Comparison of ENCODE assay signal across 17 mouse cellular contexts in the genomic region with DNA sequence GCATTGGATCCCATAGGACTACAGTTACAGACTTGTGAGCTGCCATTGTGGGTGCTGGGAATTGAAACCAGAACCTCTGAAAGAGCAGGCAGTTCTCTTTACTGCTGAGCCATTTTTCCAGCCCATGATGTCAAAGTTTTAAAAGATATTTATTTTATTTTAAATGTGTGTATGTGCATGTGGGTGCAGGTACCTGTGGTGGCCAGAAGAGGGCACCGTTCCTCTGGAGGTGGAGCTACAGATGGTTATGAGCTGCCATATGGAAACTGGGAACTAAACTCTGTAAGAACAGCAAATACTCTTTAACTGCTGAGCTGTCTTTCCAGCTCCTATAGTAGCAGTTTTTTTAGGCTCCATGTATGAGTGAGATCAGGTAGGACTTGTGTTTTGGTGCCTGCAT. TPM values are rescaled to one million over a fixed set of nuclear protein-coding genes. Genes with fewer than 3 reads are reported as not detected.
DNase-seq lines count a peak whose midpoint lies in the region; ATAC-seq and TF ChIP-seq lines count a peak whose summit lies in the region.
"Had no signal": no experiment of that assay in that cellular context is flagged by ENCODE, and none has a peak within 500 bp of the region (broad histone marks: within the 10 kb centered on the region; RNA-seq: fewer than 3 reads in every experiment).

No protein-coding gene starts in this region.

- no peak overlapping the region for H3K9ac ChIP-seq in liver, embryonic 14.5 days (replicated peaks)
- no peak overlapping the region for H3K9ac ChIP-seq in liver, embryonic 12.5 days
- H3K9ac ChIP-seq in ES-Bruce4 (ENCODE audit: low read depth, poor library complexity, severe bottlenecking), result no peak overlapping the region
- H3K9ac ChIP-seq: heart, embryonic 12.5 days; kidney, embryonic 15.5 days; limb, embryonic 13.5 days had no signal

- WGBS in liver, embryonic 14.5 days (ENCODE audit: insufficient replicate concordance), result 71% methylated on average over 1 of the region's 1 CpGs
- 68% methylated on average over 1 of the region's 1 CpGs for WGBS in liver, embryonic 12.5 days (ENCODE audit: insufficient replicate concordance)

- DNase-seq in gastrocnemius, adult 2 months, result no peak
- DNase-seq in gastrocnemius, adult 18-20 months (ENCODE audit: low spot score), result no peak
- DNase-seq in liver, embryonic 14.5 days (ENCODE audit: low read depth in 3 of 3, low spot score in 3 of 3), result no peak
- DNase-seq in frontal cortex, adult 2 months (ENCODE audit: extremely low spot score in 1 of 2, low spot score in 1 of 2), result no peak
- DNase-seq: adrenal gland, adult 8-10 months; cerebellum, adult 9-11 months; gastrocnemius, postnatal 36 days; lung, adult 2 months; midbrain, embryonic 14.5 days; thymus, postnatal 4 days had no signal

- TF ChIP-seq CTCF in gastrocnemius, adult 2 months (IDR thresholded peaks at IDR 0.05), result peak; percentile 26; the same call in 1 of the 2 replicates
- peak; percentile 38 for TF ChIP-seq CTCF in liver, embryonic 14.5 days (IDR thresholded peaks at IDR 0.05; ENCODE audit: low read depth)
- TF ChIP-seq CTCF in ES-Bruce4 (IDR thresholded peaks at IDR 0.05; ENCODE audit: low read depth, low read length), result peak; percentile 31

- TF ChIP-seq POLR2A in ES-Bruce4 (IDR thresholded peaks at IDR 0.05; ENCODE audit: insufficient read depth, low read length), result no peak

- H3K4me1 ChIP-seq in liver, embryonic 14.5 days (replicated peaks; ENCODE audit: control insufficient read depth in 2 of 2, insufficient read depth in 2 of 2, low read length in 1 of 2), result no peaks in the 10 kb centered on the region
- no peaks in the 10 kb centered on the region for H3K4me1 ChIP-seq in liver, embryonic 12.5 days
- no peaks in the 10 kb centered on the region for H3K4me1 ChIP-seq in ES-Bruce4 (ENCODE audit: control insufficient read depth, insufficient read depth, low read length)
- H3K4me1 ChIP-seq: limb, embryonic 13.5 days had no signal

- H3K27ac ChIP-seq in gastrocnemius, adult 2 months, result no peak overlapping the region
- no peak overlapping the region for H3K27ac ChIP-seq in liver, embryonic 14.5 days
- H3K27ac ChIP-seq in liver, embryonic 12.5 days, result no peak overlapping the region
- no peak overlapping the region for H3K27ac ChIP-seq in ES-Bruce4 (ENCODE audit: insufficient read depth, low read length)
- H3K27ac ChIP-seq: kidney, embryonic 15.5 days; limb, embryonic 13.5 days had no signal

- H3K9me3 ChIP-seq in liver, embryonic 14.5 days (ENCODE audit: control insufficient read depth, low read length), result no peaks in the 10 kb centered on the region
- peaks cover 4% of the 10 kb centered on the region; the same call in 1 of the 2 replicates for H3K9me3 ChIP-seq in liver, embryonic 12.5 days (replicated peaks)
- no peaks in the 10 kb centered on the region for H3K9me3 ChIP-seq in ES-Bruce4 (replicated peaks; ENCODE audit: control insufficient read depth, insufficient read depth, low read length, poor library complexity, severe bottlenecking)
- H3K9me3 ChIP-seq: G1E had no signal

- no peaks in the 10 kb centered on the region for H3K27me3 ChIP-seq in liver, embryonic 14.5 days (ENCODE audit: control insufficient read depth, insufficient read depth, low read length)
- H3K27me3 ChIP-seq in liver, embryonic 12.5 days (replicated peaks), result no peaks in the 10 kb centered on the region
- no peaks in the 10 kb centered on the region for H3K27me3 ChIP-seq in ES-Bruce4 (ENCODE audit: control insufficient read depth, insufficient read depth, low read length, poor library complexity, severe bottlenecking)
- H3K27me3 ChIP-seq: heart, embryonic 12.5 days; kidney, embryonic 15.5 days; limb, embryonic 13.5 days had no signal

- no peaks in the 10 kb centered on the region for H3K36me3 ChIP-seq in liver, embryonic 14.5 days (replicated peaks; ENCODE audit: control insufficient read depth, insufficient read depth, low read depth)
- peaks cover 13% of the 10 kb centered on the region for H3K36me3 ChIP-seq in liver, embryonic 12.5 days
- peaks cover 2% of the 10 kb centered on the region; the same call in 1 of the 2 replicates for H3K36me3 ChIP-seq in ES-Bruce4 (ENCODE audit: control insufficient read depth, insufficient read depth, low read length, poor library complexity, severe bottlenecking)
- H3K36me3 ChIP-seq: G1E had no signal

- intact Hi-C loops in gastrocnemius, adult 2 months (cut with DNase I), result no loop called here

- no peak for TF ChIP-seq EP300 in liver, embryonic 14.5 days (IDR thresholded peaks at IDR 0.05; ENCODE audit: low read depth)
- TF ChIP-seq EP300 in ES-Bruce4 (IDR thresholded peaks at IDR 0.05; ENCODE audit: insufficient read depth, low read depth, low read length), result no peak

- H3K4me3 ChIP-seq in gastrocnemius, adult 2 months, result no peak overlapping the region
- H3K4me3 ChIP-seq in liver, embryonic 14.5 days (ENCODE audit: insufficient read depth in 1 of 2, low read depth in 2 of 2, low read length in 2 of 2), result no peak overlapping the region
- H3K4me3 ChIP-seq in liver, embryonic 12.5 days, result no peak overlapping the region
- no peak overlapping the region for H3K4me3 ChIP-seq in ES-Bruce4 (ENCODE audit: low read depth, low read length)
- H3K4me3 ChIP-seq: heart, embryonic 12.5 days; kidney, embryonic 15.5 days; limb, embryonic 13.5 days had no signal

- ATAC-seq in liver, embryonic 14.5 days (ENCODE audit: insufficient read depth), result no peak
- ATAC-seq in liver, embryonic 12.5 days, result no peak
- ATAC-seq in megakaryocyte progenitor cell, adult 5-6 weeks (replicated peaks; ENCODE audit: poor library complexity), result 0 out of 2 replicates have a peak, but pooled peaks have one; percentile 23

- H3K4me2 ChIP-seq in liver, embryonic 14.5 days (ENCODE audit: low read depth), result no peak overlapping the region
- no peak overlapping the region for H3K4me2 ChIP-seq in liver, embryonic 12.5 days
- H3K4me2 ChIP-seq: heart, embryonic 12.5 days; kidney, embryonic 15.5 days; limb, embryonic 13.5 days had no signal

RNA-seq across cellular contexts. Expression of a gene that starts 23.1 kb away (rescaled TPM):
- 1 to 10 TPM; 2.2 to 2.8 TPM for total RNA-seq in gastrocnemius, adult 2 months (2021)
- 1 to 10 TPM; 2.8 to 3.0 TPM for total RNA-seq in gastrocnemius, adult 18-20 months (2021)
- polyA plus RNA-seq in liver, embryonic 14.5 days (2012; rRNA removed), result 2.3 and 2.4 TPM in 2 replicates
- polyA plus RNA-seq in liver, embryonic 14.5 days (2014; fragmentation: Nextera tagmentation; extraction: Ambion mirVana), result 0.90 and 1.2 TPM in 2 replicates
- polyA plus RNA-seq in liver, embryonic 12.5 days (2016; fragmentation: Nextera tagmentation; extraction: Ambion mirVana), result 4.5 TPM in 2 replicates
- 53.4 and 54.7 TPM in 2 replicates for polyA plus RNA-seq in ES-Bruce4 (2011; ENCODE audit: insufficient read depth, insufficient read length, low read depth, missing spikeins)
- 0.27 TPM in 1 of 2 replicates, not detected in the other for total RNA-seq in megakaryocyte progenitor cell, adult 5-6 weeks (2015)
- total RNA-seq in megakaryocyte progenitor cell, adult 5-6 weeks (2017), result 0.07 TPM in 1 of 2 replicates, not detected in the other
- polyA plus RNA-seq in frontal cortex, adult 2 months (2012; rRNA removed), result 82.0 and 91.2 TPM in 2 replicates
